Mouse (Mus musculus): Measurements from ENCODE around the gene Rad51b. TPM values are rescaled to one million over a fixed set of nuclear protein-coding genes. Genes with fewer than 3 reads are reported as not detected.

The Rad51b gene
- polyA plus RNA-seq, 1 experiment from 2014 or later, result 6.6 TPM

DNA sequence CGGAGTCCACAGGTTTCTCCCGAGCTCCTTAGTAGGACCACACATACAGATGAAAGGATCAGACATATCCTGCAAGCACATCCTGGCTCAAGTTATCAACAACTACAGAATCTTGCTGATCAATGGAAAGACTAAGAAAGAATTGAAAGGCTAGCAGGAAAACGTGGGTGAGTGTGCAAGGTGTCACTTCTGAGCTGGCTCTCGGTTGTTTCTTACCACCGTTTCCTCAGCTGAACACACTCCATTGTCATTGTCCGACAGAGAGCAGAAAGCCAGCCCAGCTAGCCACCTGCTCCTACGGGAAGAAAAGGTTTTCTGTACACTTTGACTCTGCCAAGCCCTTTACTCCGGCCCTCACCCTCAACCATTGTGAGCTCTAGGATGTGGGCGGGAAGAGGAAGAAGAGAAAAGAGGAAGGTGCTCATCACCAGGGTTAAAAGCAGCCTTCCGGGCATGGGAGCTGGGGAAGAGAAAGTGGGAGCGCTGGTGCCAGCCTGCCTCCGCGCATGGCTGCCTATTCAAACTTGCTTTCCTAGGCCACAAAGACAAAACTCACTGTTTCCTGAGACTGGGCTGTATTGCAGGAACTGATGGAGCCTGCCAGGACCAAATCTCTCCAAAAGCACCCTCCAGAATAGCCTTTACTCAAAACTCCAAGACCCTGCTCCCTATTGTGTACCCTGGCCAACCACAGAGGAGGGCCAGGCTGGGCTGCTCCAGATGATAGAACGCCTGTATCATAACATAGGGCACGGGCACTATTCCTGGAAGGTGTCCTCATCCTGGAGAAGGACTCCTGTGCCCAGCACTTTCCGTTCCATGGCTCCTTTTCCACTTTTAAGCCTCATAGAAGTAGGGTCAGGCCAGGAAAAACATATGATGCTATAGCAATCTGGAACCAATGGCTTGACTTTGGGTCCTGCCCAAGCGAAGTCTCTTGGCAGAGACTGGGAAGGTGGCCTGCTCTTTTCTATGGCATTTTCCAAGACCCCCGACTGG lies 500.0 kb downstream of the Rad51b start:
- DNase-seq (ENCODE audit: low spot score), result no peak
- H3K36me3 ChIP-seq, result no peaks in the 10 kb centered on the region
- H3K4me1 ChIP-seq (replicated peaks), result peaks cover 33% of the 10 kb centered on the region
- peak overlapping the region; percentile 70 for H3K27ac ChIP-seq
- H3K9me3 ChIP-seq, result no peaks in the 10 kb centered on the region
- no peak overlapping the region for H3K4me3 ChIP-seq
- H3K27me3 ChIP-seq (ENCODE audit: insufficient read depth, poor library complexity, severe bottlenecking), result peaks cover 8% of the 10 kb centered on the region
- WGBS, result 74% methylated on average over 18 of the region's 18 CpGs

DNA sequence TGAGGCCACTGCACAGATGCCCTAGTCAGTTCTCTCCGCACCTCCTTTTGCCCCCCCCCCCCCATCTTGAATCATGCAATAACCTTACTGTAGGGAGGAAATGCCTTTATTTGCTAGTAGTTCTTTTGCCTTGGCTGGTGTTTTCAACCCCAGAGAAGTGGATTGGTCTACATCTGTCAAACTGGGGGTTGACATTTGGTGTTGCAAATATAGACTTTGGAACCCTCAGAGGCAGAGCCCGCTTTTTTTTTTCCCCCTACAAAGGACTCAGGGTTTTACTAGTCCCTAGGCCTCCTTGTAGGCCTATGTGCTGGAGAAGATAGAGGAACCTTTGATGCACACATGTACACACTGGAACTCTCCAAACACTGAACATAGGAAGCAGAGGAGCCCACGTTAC lies 501.4 kb downstream of the Rad51b start:
- no peaks in the 10 kb centered on the region for H3K36me3 ChIP-seq
- WGBS, result 88% methylated on average over 3 of the region's 3 CpGs
- peaks cover 36% of the 10 kb centered on the region for H3K4me1 ChIP-seq (replicated peaks)
- H3K9me3 ChIP-seq, result no peaks in the 10 kb centered on the region
- no peak overlapping the region for H3K4me3 ChIP-seq
- H3K27ac ChIP-seq, result peak overlapping the region; percentile 64
- DNase-seq (ENCODE audit: low spot score), result no peak
- H3K27me3 ChIP-seq (ENCODE audit: insufficient read depth, poor library complexity, severe bottlenecking), result peaks cover 8% of the 10 kb centered on the region

DNA sequence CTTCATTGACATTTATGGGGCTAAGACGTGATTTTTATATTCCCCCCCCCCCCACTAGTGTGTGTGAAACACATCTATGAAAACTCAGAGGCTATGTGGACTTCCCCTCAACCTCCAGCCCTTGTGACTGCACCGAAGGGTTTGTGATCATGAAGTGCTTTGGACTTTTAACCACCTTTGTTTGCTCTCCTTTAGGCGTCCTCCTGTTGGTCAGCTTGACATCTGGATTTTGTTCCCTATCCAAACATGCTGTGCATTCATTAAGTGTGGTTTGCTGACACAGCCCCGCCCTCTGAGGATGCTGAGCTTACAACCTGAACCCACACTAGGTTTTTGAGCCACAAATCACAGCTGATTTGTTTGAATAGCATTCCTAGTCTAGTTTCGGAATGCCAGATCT lies 502.3 kb downstream of the Rad51b start:
- DNase-seq (ENCODE audit: low spot score), result no peak
- Histone ChIP-seq H3K4me3 (no peak overlapping the region), H3K27me3 (ENCODE audit: insufficient read depth, poor library complexity, severe bottlenecking) (peaks cover 13% of the 10 kb centered on the region), H3K4me1 (replicated peaks) (peaks cover 42% of the 10 kb centered on the region), H3K27ac (no peak overlapping the region), H3K9me3 (no peaks in the 10 kb centered on the region), H3K36me3 (no peaks in the 10 kb centered on the region)
- 66% methylated on average over 5 of the region's 5 CpGs for WGBS

DNA sequence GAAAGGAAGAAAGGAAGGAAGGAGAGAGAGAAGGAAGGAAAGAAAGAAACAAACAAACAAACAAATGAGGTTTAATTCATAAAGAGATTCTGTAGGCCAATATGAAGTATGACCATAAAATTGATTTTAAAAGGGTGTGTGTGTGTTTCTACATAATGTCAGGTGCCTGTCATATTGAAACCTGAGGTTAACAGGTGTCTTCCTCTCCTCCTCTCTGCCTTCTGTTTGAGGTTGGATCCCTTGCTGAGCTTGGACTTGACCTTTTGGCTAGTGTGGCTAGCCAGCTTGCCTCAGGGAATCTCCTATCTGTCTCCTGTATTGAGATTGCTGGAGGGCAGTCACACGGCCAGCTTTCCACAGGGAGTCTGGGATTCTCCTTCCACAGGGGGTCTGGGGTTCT lies 506.6 kb downstream of the Rad51b start:
- Histone ChIP-seq H3K27ac (peak overlapping the region; percentile 91), H3K36me3 (no peaks in the 10 kb centered on the region), H3K27me3 (ENCODE audit: insufficient read depth, poor library complexity, severe bottlenecking) (peaks cover 5% of the 10 kb centered on the region; the same call in 1 of the 2 replicates), H3K4me3 (no peak overlapping the region), H3K4me1 (replicated peaks) (peaks cover 65% of the 10 kb centered on the region), H3K9me3 (no peaks in the 10 kb centered on the region)
- no peak for DNase-seq (ENCODE audit: low spot score)
- WGBS, result 62% methylated on average over 1 of the region's 1 CpGs

DNA sequence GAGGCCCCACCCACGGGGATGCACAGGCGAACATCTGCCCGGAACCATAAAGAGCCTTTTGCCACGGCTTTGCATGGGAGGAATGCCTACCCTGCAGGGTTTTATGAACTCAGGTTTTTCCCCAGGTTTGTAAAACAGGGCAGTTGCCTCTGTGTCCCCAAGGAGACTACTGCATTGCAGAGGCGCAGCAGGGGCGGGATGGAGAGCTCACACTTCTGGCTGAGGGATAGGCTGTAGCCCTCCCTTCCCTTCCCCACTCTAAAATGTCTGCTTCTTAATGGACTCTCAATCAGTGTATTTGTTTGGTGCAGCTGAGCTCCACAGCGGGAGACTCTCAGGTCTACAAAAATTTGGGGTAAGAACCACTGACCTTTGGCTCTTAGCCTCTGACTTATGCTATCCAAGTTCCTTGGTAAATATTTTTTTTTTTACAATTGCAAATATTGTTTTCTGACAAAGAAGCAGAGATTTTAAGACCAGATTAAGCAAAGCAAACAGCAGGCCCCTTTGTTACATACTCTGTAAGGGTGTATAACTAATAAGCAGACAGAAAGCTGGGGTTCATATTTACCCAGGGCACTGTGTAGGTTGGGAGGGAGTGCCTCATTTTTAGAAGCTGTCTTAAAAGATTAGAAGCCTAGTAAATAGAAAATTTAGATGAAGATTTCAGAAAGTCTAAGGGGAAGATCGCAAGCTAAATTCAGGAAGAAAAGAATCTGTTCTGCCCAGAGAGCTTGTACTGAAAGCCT lies 507.9 kb downstream of the Rad51b start:
- peaks cover 66% of the 10 kb centered on the region for H3K4me1 ChIP-seq (replicated peaks)
- DNase-seq (ENCODE audit: low spot score), result no peak

DNA sequence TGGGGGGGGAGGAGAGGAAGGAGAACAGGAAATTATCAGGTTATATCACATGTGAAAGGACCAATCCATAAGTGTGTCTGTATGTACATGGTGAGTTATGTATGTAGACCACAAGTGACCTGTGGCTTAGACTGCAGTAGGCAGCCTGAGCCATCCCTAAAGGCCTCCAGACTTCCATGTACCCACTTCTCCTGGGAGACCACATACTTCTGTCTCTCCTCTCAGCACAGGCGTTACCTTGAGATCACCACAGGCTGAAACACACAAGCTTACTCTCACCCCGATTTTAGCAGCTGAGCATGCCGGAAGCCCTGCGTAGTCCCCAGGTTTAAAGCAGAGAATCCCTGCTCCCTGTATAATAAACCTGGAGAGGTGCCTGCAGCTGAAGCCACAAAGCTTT lies 509.9 kb downstream of the Rad51b start:
- peak overlapping the region; percentile 31 for H3K4me3 ChIP-seq
- peaks cover 29% of the 10 kb centered on the region for H3K27me3 ChIP-seq (ENCODE audit: insufficient read depth, poor library complexity, severe bottlenecking)
- no peaks in the 10 kb centered on the region for H3K9me3 ChIP-seq
- DNase-seq (ENCODE audit: low spot score), result peak; percentile 39
- no peaks in the 10 kb centered on the region for H3K36me3 ChIP-seq
- H3K27ac ChIP-seq, result peak overlapping the region; percentile 91
- WGBS, result 40% methylated on average over 4 of the region's 4 CpGs
- H3K4me1 ChIP-seq (replicated peaks), result peaks cover 85% of the 10 kb centered on the region

More for the DNA sequence above, 507.9 kb downstream of the Rad51b start:
- Histone ChIP-seq H3K9me3 (no peaks in the 10 kb centered on the region), H3K27ac (peak overlapping the region; percentile 91), H3K4me3 (no peak overlapping the region), H3K36me3 (no peaks in the 10 kb centered on the region), H3K27me3 (ENCODE audit: insufficient read depth, poor library complexity, severe bottlenecking) (peaks cover 10% of the 10 kb centered on the region)
- WGBS, result 25% methylated on average over 8 of the region's 8 CpGs

DNA sequence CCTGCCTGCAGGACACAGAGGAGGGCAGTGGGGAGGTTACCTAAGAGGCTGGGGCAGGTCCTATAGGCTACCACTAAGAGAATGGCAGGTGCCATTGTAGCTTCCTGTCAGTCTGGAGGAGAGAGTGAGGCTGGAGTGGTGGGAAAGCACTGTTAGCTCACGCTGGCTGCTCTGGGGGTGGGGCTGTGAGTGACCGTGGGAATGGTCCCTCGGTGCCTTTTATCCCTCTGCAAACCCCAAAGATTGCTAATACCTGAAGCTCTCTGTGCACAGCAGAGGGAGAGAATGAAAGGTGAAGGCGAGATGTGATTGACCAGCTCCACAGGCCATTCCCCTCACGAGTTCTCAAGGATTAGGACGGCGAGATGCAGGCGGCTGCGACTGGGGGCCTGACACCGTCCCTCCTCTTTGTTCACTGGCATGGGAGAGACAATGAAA lies 510.3 kb downstream of the Rad51b start:
- Histone ChIP-seq H3K27me3 (ENCODE audit: insufficient read depth, poor library complexity, severe bottlenecking) (peaks cover 29% of the 10 kb centered on the region), H3K36me3 (no peaks in the 10 kb centered on the region), H3K4me1 (replicated peaks) (peaks cover 86% of the 10 kb centered on the region), H3K27ac (peak overlapping the region; percentile 91), H3K4me3 (peak overlapping the region; percentile 31), H3K9me3 (no peaks in the 10 kb centered on the region)
- WGBS, result 8% methylated on average over 10 of the region's 10 CpGs
- peak; percentile 63 for DNase-seq (ENCODE audit: low spot score)

DNA sequence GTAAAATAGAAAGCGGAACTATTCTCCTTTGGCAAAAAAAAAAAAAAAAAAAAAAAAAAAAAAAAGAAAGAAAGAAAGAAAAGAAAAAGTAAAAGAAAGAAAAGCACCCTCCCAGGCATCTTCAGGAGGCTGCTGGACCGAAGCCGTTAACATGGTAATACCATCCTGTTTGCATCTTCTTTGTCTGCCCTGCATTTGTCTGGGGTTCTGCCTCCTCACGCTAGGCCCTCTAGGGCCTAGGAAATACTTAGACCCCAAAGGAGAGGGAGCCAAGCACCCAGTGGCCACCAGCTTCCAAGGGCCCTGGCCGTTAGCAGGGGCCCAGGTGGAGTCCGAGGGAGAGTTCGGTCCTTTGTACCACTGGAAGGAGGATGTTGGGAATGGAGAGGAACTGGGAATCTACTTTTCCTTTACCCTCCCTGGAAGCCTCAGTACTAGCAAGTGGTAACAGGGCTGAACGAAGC lies 510.9 kb downstream of the Rad51b start:
- H3K4me3 ChIP-seq, result peak overlapping the region; percentile 33
- H3K4me1 ChIP-seq (replicated peaks), result peaks cover 92% of the 10 kb centered on the region
- H3K9me3 ChIP-seq, result no peaks in the 10 kb centered on the region
- peak overlapping the region; percentile 91 for H3K27ac ChIP-seq
- peak; percentile 41 for DNase-seq (ENCODE audit: low spot score)
- WGBS, result 28% methylated on average over 8 of the region's 8 CpGs
- H3K36me3 ChIP-seq, result no peaks in the 10 kb centered on the region
- H3K27me3 ChIP-seq (ENCODE audit: insufficient read depth, poor library complexity, severe bottlenecking), result peaks cover 29% of the 10 kb centered on the region

DNA sequence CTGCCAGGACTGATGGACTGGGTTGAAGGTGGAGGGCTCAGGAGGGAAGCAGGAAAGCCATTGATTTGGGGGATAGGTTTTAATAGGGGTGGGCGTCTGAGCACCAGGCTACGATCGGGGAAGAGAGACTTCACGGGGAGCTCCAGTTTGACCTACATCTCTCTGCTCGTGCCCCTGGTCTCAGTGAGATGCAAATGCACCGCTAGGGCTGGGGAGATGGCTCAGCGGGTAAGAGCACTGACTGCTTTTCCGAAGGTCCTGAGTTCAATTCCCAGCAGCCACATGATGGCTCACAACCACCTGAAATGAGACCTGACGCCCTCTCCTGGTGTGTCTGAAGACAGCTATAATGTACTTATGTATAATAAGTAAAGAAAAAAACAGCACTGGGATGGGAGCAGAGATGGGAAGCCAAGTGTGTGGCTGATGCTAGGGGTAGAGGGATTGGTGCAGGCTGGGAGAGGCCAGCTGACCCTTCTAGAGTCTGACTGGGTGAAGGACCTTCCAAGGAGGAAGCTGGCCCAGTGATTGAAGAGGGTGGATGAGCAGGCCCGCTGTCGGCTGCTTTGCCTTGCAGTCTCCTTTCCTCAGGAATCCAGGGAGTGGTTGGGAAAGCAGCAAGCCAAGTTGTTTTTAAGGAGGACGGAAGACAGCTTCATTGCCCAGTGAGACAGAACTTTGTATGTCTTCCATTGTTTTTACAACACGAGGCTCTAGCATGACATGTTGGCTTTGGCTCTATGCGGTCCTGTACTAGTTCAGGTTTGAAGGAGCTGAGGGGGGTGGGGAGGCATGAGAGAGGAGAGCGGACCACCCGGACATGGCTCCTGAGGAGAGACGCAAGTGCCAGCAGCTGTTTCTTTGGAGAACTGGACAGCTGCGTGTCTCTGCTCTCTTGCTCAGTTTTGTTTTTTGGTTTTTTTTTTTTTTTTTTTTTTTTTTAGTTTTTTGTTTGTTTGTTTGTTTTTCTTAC lies 511.6 kb downstream of the Rad51b start:
- H3K27ac ChIP-seq, result peak overlapping the region; percentile 91
- no peak for DNase-seq (ENCODE audit: low spot score)
- peaks cover 28% of the 10 kb centered on the region for H3K27me3 ChIP-seq (ENCODE audit: insufficient read depth, poor library complexity, severe bottlenecking)
- no peaks in the 10 kb centered on the region for H3K36me3 ChIP-seq
- H3K9me3 ChIP-seq, result no peaks in the 10 kb centered on the region
- WGBS, result 54% methylated on average over 18 of the region's 18 CpGs
- H3K4me1 ChIP-seq (replicated peaks), result peaks cover 93% of the 10 kb centered on the region
- peak overlapping the region; percentile 33 for H3K4me3 ChIP-seq

DNA sequence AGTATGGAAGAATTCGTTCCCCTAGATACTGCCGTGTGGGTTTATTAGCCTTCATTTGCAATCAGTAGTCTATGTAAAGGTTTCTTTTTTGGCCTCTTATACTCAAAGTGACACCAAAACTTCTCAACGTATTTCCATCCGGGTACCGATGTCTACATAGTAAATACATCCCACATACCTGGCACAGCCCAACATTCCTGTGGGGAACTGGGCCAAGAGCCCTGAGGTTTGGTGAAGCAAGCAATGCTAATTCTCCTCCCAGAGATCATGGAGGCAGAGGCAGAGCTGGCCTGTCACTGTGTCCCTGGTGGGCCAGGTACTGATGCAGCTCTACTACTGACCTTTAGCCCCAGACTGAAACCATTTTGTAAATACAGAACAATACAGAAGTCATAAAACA lies 512.4 kb downstream of the Rad51b start:
- Histone ChIP-seq H3K4me1 (replicated peaks) (peaks cover 93% of the 10 kb centered on the region), H3K9me3 (no peaks in the 10 kb centered on the region), H3K27me3 (ENCODE audit: insufficient read depth, poor library complexity, severe bottlenecking) (peaks cover 24% of the 10 kb centered on the region), H3K36me3 (no peaks in the 10 kb centered on the region), H3K4me3 (no peak overlapping the region), H3K27ac (peak overlapping the region; percentile 56)
- DNase-seq (ENCODE audit: low spot score), result no peak
- WGBS, result 88% methylated on average over 5 of the region's 5 CpGs

DNA sequence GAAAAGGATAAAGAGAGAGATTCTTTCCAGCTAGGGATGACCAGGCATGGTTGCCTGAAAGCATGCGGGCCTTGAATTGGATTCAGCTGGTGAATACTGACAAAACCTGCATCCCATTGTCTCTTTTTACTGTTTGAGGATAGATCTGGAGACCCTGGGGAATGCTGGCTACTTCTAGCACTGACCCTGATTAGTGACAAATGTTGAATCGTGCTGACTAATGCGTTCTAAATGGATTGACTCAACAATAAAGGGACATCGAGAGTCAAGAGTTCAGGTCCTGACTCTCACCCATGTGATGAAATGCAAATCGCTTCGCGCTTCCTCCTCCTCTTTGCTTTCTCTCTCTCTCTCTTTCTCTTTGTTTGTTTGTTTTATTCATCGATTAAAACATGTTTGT lies 515.3 kb downstream of the Rad51b start:
- peaks cover 70% of the 10 kb centered on the region for H3K4me1 ChIP-seq (replicated peaks)
- DNase-seq (ENCODE audit: low spot score), result no peak
- H3K9me3 ChIP-seq, result 0 out of 2 replicates have a peak, but pooled peaks cover 3% of the 10 kb centered on the region
- H3K4me3 ChIP-seq, result no peak overlapping the region
- H3K36me3 ChIP-seq, result no peaks in the 10 kb centered on the region
- peaks cover 37% of the 10 kb centered on the region for H3K27me3 ChIP-seq (ENCODE audit: insufficient read depth, poor library complexity, severe bottlenecking)
- 28% methylated on average over 8 of the region's 8 CpGs for WGBS
- peak overlapping the region; percentile 87 for H3K27ac ChIP-seq
